Mouse (Mus musculus): Measurements from ENCODE around the gene Cdhr3. TPM values are rescaled to one million over a fixed set of nuclear protein-coding genes. Genes with fewer than 3 reads are reported as not detected.

The Cdhr3 gene
- polyA plus RNA-seq, 1 experiment from 2014 or later: 0.19 TPM

- H3K27me3 ChIP-seq: no peaks in the 10 kb centered on the region
- H3K4me1 ChIP-seq (replicated peaks): no peaks in the 10 kb centered on the region
- 77% methylated on average over 5 of the region's 5 CpGs for WGBS
- no peak overlapping the region for H3K4me2 ChIP-seq
- no peaks in the 10 kb centered on the region for H3K9me3 ChIP-seq
- no peak for ATAC-seq (ENCODE audit: low FRiP score, low read depth)
- H3K9ac ChIP-seq: no peak overlapping the region
- H3K4me3 ChIP-seq: no peak overlapping the region
- no peak overlapping the region for H3K27ac ChIP-seq (replicated peaks)
- no peaks in the 10 kb centered on the region for H3K36me3 ChIP-seq
These were observed 98.6 kb downstream of the Cdhr3 start for GRCm38 (mm10) chr12:32994081-32994480.

DNA sequence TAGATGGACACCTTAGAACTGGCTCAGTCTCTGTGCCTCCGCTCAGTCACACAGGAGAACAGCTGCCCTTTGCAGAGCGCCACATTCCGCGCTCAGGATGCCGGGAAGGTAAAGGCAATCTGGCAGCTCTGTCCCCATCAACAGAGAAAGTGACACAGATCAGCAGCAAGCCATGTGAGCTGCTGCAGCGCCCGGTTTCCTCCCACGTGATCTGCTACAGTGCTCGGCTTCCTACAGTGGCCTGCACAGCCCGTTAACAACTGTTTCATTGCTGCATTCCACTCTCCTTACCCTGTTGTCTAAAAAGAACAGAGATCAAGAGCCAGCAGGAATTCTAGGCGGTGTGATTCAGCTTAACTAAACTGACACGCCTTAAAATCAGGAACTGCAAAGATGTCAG is 102.9 kb downstream of the Cdhr3 start:
- no peaks in the 10 kb centered on the region for H3K9me3 ChIP-seq
- ATAC-seq (ENCODE audit: low FRiP score, low read depth): no peak

GRCm38 (mm10) chr12:32986284-32986683 is 106.4 kb downstream of the Cdhr3 start:
- H3K9me3 ChIP-seq: no peaks in the 10 kb centered on the region
- H3K27me3 ChIP-seq: no peaks in the 10 kb centered on the region
- no peak overlapping the region for H3K4me2 ChIP-seq
- no peak overlapping the region for H3K9ac ChIP-seq
- ATAC-seq (ENCODE audit: low FRiP score, low read depth): no peak
- no peak overlapping the region for H3K4me3 ChIP-seq
- H3K4me1 ChIP-seq (replicated peaks): no peaks in the 10 kb centered on the region
- H3K27ac ChIP-seq (replicated peaks): no peak overlapping the region
- 71% methylated on average over 1 of the region's 1 CpGs for WGBS
- H3K36me3 ChIP-seq: no peaks in the 10 kb centered on the region

More for the DNA sequence above, 102.9 kb downstream of the Cdhr3 start:
- Histone ChIP-seq H3K9ac (no peak overlapping the region), H3K36me3 (no peaks in the 10 kb centered on the region), H3K27me3 (no peaks in the 10 kb centered on the region), H3K4me1 (replicated peaks) (no peaks in the 10 kb centered on the region), H3K4me2 (no peak overlapping the region), H3K27ac (replicated peaks) (no peak overlapping the region), H3K4me3 (no peak overlapping the region)
- 67% methylated on average over 12 of the region's 12 CpGs for WGBS

Small RNA genes lying within 50 kb of the gene (microRNA-seq; reads per million reads assigned to microRNA genes)
- gene Gm22904: not detected

Other genes starting within 250 kb of the Cdhr3 start
- 39.5 and 42.6 TPM in 2 replicates for gene Sypl, start 139.0 kb downstream of the Cdhr3 start, polyA plus RNA-seq (2015; fragmentation: Nextera tagmentation; extraction: Ambion mirVana)
- 19.3 and 23.6 TPM in 2 replicates for gene Atxn7l1, start 54.8 kb upstream of the Cdhr3 start, polyA plus RNA-seq (2015; fragmentation: Nextera tagmentation; extraction: Ambion mirVana)